Mouse (Mus musculus) ES-E14 (cell line): Measurements from ENCODE around the gene Bco1. TPM values are rescaled to one million over a fixed set of nuclear protein-coding genes. Genes with fewer than 3 reads are reported as not detected.

Experiments used
- DNase-seq: peaks from one replicate; pipeline ENCODE4 v3.0.0-alpha.2; 2013; ENCODE audit warnings: low read depth, low spot score
- H3K27ac ChIP-seq: 2 replicates; pipeline ENCODE4 v1.5.1; 2012; ENCODE audit warnings: low read depth, mild to moderate bottlenecking, low read length, moderate library complexity, mixed read lengths; ENCODE audit not compliant: poor library complexity, insufficient read depth, severe bottlenecking
- H3K36me3 ChIP-seq: 2 replicates; pipeline ENCODE4 v1.6.1; 2012; ENCODE audit warnings: mild to moderate bottlenecking, low read length, moderate library complexity, mixed read lengths; ENCODE audit not compliant: control insufficient read depth, poor library complexity, insufficient read depth, severe bottlenecking
- H3K4me1 ChIP-seq, 2 experiments: fragments of 150-350 bp in 1 of 2; sonication (generic) in 1 of 2; 2 replicates each; pipeline ENCODE4 v1.6.1; 2012; ENCODE audit warnings: low read length in 2 of 2, mild to moderate bottlenecking in 1 of 2, mixed read lengths in 1 of 2; ENCODE audit not compliant: control insufficient read depth in 2 of 2, insufficient read depth in 2 of 2, poor library complexity in 1 of 2
- H3K4me3 ChIP-seq, 2 experiments: fragments of 150-350 bp in 1 of 2; sonication (generic) in 1 of 2; 2 replicates each; pipeline ENCODE4 v1.5.1; 2012; ENCODE audit warnings: low read length in 2 of 2, low read depth in 1 of 2, mild to moderate bottlenecking in 1 of 2, mixed read lengths in 1 of 2; ENCODE audit not compliant: insufficient read depth in 1 of 2, poor library complexity in 1 of 2, severe bottlenecking in 1 of 2
- H3K9ac ChIP-seq: 2 replicates; pipeline ENCODE4 v1.6.1; 2012; ENCODE audit warnings: low read depth, mild to moderate bottlenecking, low read length, mixed read lengths; ENCODE audit not compliant: poor library complexity, insufficient read depth, severe bottlenecking
- H3K9me3 ChIP-seq: fragments of 150-350 bp; sonication (generic); 2 replicates; pipeline ENCODE4 v1.6.1; 2012; ENCODE audit warnings: low read depth, mild to moderate bottlenecking, low read length; ENCODE audit not compliant: control insufficient read depth, insufficient read depth
- CHD2 ChIP-seq: IDR thresholded peaks from 2 replicates; pipeline ENCODE4 v1.6.1; 2014; ENCODE audit warnings: mild to moderate bottlenecking, low read depth, low read length, inconsistent platforms
- HCFC1 ChIP-seq: IDR thresholded peaks from 2 replicates; pipeline ENCODE4 v1.6.1; 2012; ENCODE audit warnings: low read length, inconsistent platforms, borderline replicate concordance; ENCODE audit not compliant: insufficient read depth
- MAFK ChIP-seq: IDR thresholded peaks from 2 replicates; pipeline ENCODE4 v1.6.1; 2014; ENCODE audit warnings: mild to moderate bottlenecking, low read depth, low read length, inconsistent platforms; ENCODE audit not compliant: insufficient read depth
- ZC3H11A ChIP-seq: IDR thresholded peaks from 2 replicates; pipeline ENCODE4 v1.6.1; 2012; ENCODE audit warnings: low read depth, mild to moderate bottlenecking, inconsistent platforms, low read length, borderline replicate concordance
- ZNF384 ChIP-seq: IDR thresholded peaks from 2 replicates; pipeline ENCODE4 v1.6.1; 2012; ENCODE audit warnings: low read depth, low read length, inconsistent platforms
- in situ Hi-C, 2 experiments: fragments of 600-800 bp; cut with MboI; formaldehyde crosslinking; loops; one replicate each; pipeline ENCODE4 v1.15.1; 2025; ENCODE audit warnings: low sequenced_read_pairs in 2 of 2, inconsistent platforms in 1 of 2; ENCODE audit not compliant: unreplicated experiment in 2 of 2
- total RNA-seq: library from RNA; depleted of rRNA; stranded (reverse); fragments of 300-350 nt; gene quantifications from 2 replicates; pipeline ENCODE4 v1.2.3, GENCODE M21; 2012

Bco1 gene
- total RNA-seq, 1 experiment: 0.09 TPM

- TF ChIP-seq MAFK: no peak
- TF ChIP-seq ZNF384: no peak
- TF ChIP-seq CHD2: no peak
- no peak for TF ChIP-seq ZC3H11A
- TF ChIP-seq HCFC1: no peak
- no peaks in the 10 kb centered on the region for H3K9me3 ChIP-seq
- in situ Hi-C loops: no loop called here
- no peaks in the 10 kb centered on the region for H3K36me3 ChIP-seq
- no peak overlapping the region for H3K9ac ChIP-seq
- no peak overlapping the region for H3K4me3 ChIP-seq
- H3K4me1 ChIP-seq: no peaks in the 10 kb centered on the region
- peak; percentile 40 for DNase-seq
- H3K27ac ChIP-seq: no peak overlapping the region
Observed at GRCm38 (mm10) chr8:117148520-117148919, 52.9 kb downstream of the Bco1 start.

GRCm38 (mm10) chr8:117156149-117156548 is 60.5 kb downstream of the Bco1 start:
- H3K9ac ChIP-seq: no peak overlapping the region
- in situ Hi-C loops: no loop called here
- no peak for TF ChIP-seq MAFK
- no peak for TF ChIP-seq ZNF384
- no peak for TF ChIP-seq HCFC1
- TF ChIP-seq ZC3H11A: no peak
- TF ChIP-seq CHD2: no peak
- no peaks in the 10 kb centered on the region for H3K9me3 ChIP-seq
- no peak overlapping the region for H3K4me3 ChIP-seq
- H3K4me1 ChIP-seq: peaks cover 1 to 6% of the 10 kb centered on the region in 2 experiments; a peak in 2 of 4 replicates
- DNase-seq: no peak
- no peaks in the 10 kb centered on the region for H3K36me3 ChIP-seq
- no peak overlapping the region for H3K27ac ChIP-seq

GRCm38 (mm10) chr8:117156866-117157768 is 61.5 kb downstream of the Bco1 start:
- Histone ChIP-seq H3K4me1 (peaks cover 1 to 6% of the 10 kb centered on the region in 2 experiments; a peak in 2 of 4 replicates), H3K9me3 (no peaks in the 10 kb centered on the region), H3K36me3 (no peaks in the 10 kb centered on the region), H3K4me3 (peak overlapping the region; percentile 77 to 99), H3K9ac (peak overlapping the region; percentile 81), H3K27ac (no peak overlapping the region)
- no peak for DNase-seq
- no peak for TF ChIP-seq MAFK
- no peak for TF ChIP-seq ZC3H11A
- no peak for TF ChIP-seq HCFC1
- no peak for TF ChIP-seq ZNF384
- no peak for TF ChIP-seq CHD2
- in situ Hi-C loops: no loop called here

- Histone ChIP-seq H3K27ac (no peak overlapping the region), H3K4me1 (peaks cover 1 to 6% of the 10 kb centered on the region in 2 experiments; a peak in 2 of 4 replicates), H3K9ac (peak overlapping the region; percentile 81), H3K9me3 (no peaks in the 10 kb centered on the region), H3K4me3 (peak overlapping the region; percentile 77 to 99), H3K36me3 (no peaks in the 10 kb centered on the region)
- peak; percentile 78 for DNase-seq
- TF ChIP-seq HCFC1 (peak; percentile 67; the same call in 1 of the 2 replicates), CHD2 (no peak), ZC3H11A (no peak)
- in situ Hi-C loops: no loop called here
Observed at GRCm38 (mm10) chr8:117157769-117158091, 62.1 kb downstream of the Bco1 start.
